10 mouse cellular contexts compared by ENCODE assay signal in genomic region chr2:38394977-38395868, GRCm38 (mm10). TPM values are rescaled to one million over a fixed set of nuclear protein-coding genes. Genes with fewer than 3 reads are reported as not detected.
DNase-seq lines count a peak whose midpoint lies in the region; ATAC-seq and TF ChIP-seq lines count a peak whose summit lies in the region.
"Had no signal": no experiment of that assay in that cellular context is flagged by ENCODE, and none has a peak within 500 bp of the region (broad histone marks: within the 10 kb centered on the region; RNA-seq: fewer than 3 reads in every experiment).

No protein-coding gene starts in this region.

- no peaks in the 10 kb centered on the region for H3K4me1 ChIP-seq in limb, embryonic 13.5 days
- H3K4me1 ChIP-seq in limb, embryonic 10.5 days: no peaks in the 10 kb centered on the region
- H3K4me1 ChIP-seq in forebrain, postnatal 0 days (ENCODE audit: insufficient read depth): peaks cover 9% of the 10 kb centered on the region
- H3K4me1 ChIP-seq in kidney, embryonic 15.5 days: no peaks in the 10 kb centered on the region
- H3K4me1 ChIP-seq: liver, embryonic 15.5 days had no signal

- no peak overlapping the region for H3K27ac ChIP-seq in limb, embryonic 13.5 days
- no peak overlapping the region for H3K27ac ChIP-seq in limb, embryonic 10.5 days
- 0 out of 2 replicates have a peak overlapping the region, but pooled peaks have one; percentile 29 for H3K27ac ChIP-seq in forebrain, postnatal 0 days (ENCODE audit: low read depth, low read length)
- H3K27ac ChIP-seq in kidney, embryonic 15.5 days: no peak overlapping the region
- H3K27ac ChIP-seq: liver, embryonic 15.5 days had no signal

- H3K4me3 ChIP-seq in limb, embryonic 13.5 days: no peak overlapping the region
- no peak overlapping the region for H3K4me3 ChIP-seq in limb, embryonic 10.5 days
- no peak overlapping the region for H3K4me3 ChIP-seq in forebrain, postnatal 0 days (ENCODE audit: low read depth, low read length)
- no peak overlapping the region for H3K4me3 ChIP-seq in kidney, embryonic 15.5 days (replicated peaks)
- H3K4me3 ChIP-seq: liver, embryonic 15.5 days had no signal

- no peaks in the 10 kb centered on the region for H3K9me3 ChIP-seq in limb, embryonic 13.5 days
- no peaks in the 10 kb centered on the region for H3K9me3 ChIP-seq in limb, embryonic 10.5 days (replicated peaks)
- no peaks in the 10 kb centered on the region for H3K9me3 ChIP-seq in forebrain, postnatal 0 days (ENCODE audit: low read length)
- no peaks in the 10 kb centered on the region for H3K9me3 ChIP-seq in kidney, embryonic 15.5 days (replicated peaks)
- H3K9me3 ChIP-seq: liver, embryonic 15.5 days had no signal

- TF ChIP-seq CTCF in forebrain, postnatal 0 days (IDR thresholded peaks at IDR 0.05; ENCODE audit: low read depth): no peak

- intact Hi-C loops in left cerebral cortex, postnatal 4 days (cut with DNase I): no loop called here

- ATAC-seq in limb, embryonic 13.5 days (ENCODE audit: low FRiP score, low read depth): peak; percentile 62; the same call in 1 of the 2 replicates
- peak; percentile 86 for ATAC-seq in forebrain, postnatal 0 days
- ATAC-seq in megakaryocyte, adult 5-6 weeks (ENCODE audit: poor library complexity, severe bottlenecking): no peak
- no peak for ATAC-seq in kidney, embryonic 15.5 days (replicated peaks; ENCODE audit: low FRiP score)
- ATAC-seq: intestine, embryonic 16.5 days had no signal

- H3K36me3 ChIP-seq in limb, embryonic 13.5 days: no peaks in the 10 kb centered on the region
- H3K36me3 ChIP-seq in limb, embryonic 10.5 days: no peaks in the 10 kb centered on the region
- H3K36me3 ChIP-seq in forebrain, postnatal 0 days (ENCODE audit: insufficient read depth): no peaks in the 10 kb centered on the region
- H3K36me3 ChIP-seq in kidney, embryonic 15.5 days: no peaks in the 10 kb centered on the region
- H3K36me3 ChIP-seq: liver, embryonic 15.5 days had no signal

- 65% methylated on average over 17 of the region's 17 CpGs for WGBS in limb, embryonic 13.5 days
- 83% methylated on average over 17 of the region's 17 CpGs for WGBS in limb, embryonic 10.5 days
- WGBS in forebrain, postnatal 0 days: 33% methylated on average over 17 of the region's 17 CpGs
- WGBS in kidney, embryonic 15.5 days: 69% methylated on average over 17 of the region's 17 CpGs

- H3K9ac ChIP-seq in limb, embryonic 13.5 days: no peak overlapping the region
- no peak overlapping the region for H3K9ac ChIP-seq in forebrain, postnatal 0 days
- H3K9ac ChIP-seq in kidney, embryonic 15.5 days: no peak overlapping the region
- H3K9ac ChIP-seq: liver, embryonic 15.5 days had no signal

- no peak overlapping the region for H3K4me2 ChIP-seq in limb, embryonic 13.5 days (replicated peaks)
- no peak overlapping the region for H3K4me2 ChIP-seq in forebrain, postnatal 0 days (ENCODE audit: low read depth)
- no peak overlapping the region for H3K4me2 ChIP-seq in kidney, embryonic 15.5 days
- H3K4me2 ChIP-seq: liver, embryonic 15.5 days had no signal

- H3K27me3 ChIP-seq in limb, embryonic 13.5 days: 0 out of 2 replicates have a peak, but pooled peaks cover 3% of the 10 kb centered on the region
- no peaks in the 10 kb centered on the region for H3K27me3 ChIP-seq in limb, embryonic 10.5 days (ENCODE audit: low read depth, poor library complexity, severe bottlenecking)
- H3K27me3 ChIP-seq in forebrain, postnatal 0 days (ENCODE audit: insufficient read depth, low read length): no peaks in the 10 kb centered on the region
- H3K27me3 ChIP-seq in kidney, embryonic 15.5 days: no peaks in the 10 kb centered on the region

- no peak for DNase-seq in limb, embryonic 10.5 days (ENCODE audit: low spot score)
- DNase-seq in forebrain, postnatal 0 days: peak; percentile 80
- peak; percentile 66 for DNase-seq in left cerebral cortex, postnatal 4 days
- DNase-seq in right cerebral cortex, postnatal 25 days: peak; percentile 34
- DNase-seq in embryo, embryonic 11 days: no peak

RNA-seq across cellular contexts. Expression of gene Lhx2, which starts 56.1 kb away (rescaled TPM):
- 15.4 and 17.4 TPM in 2 replicates for polyA plus RNA-seq in limb, embryonic 13.5 days (2015; fragmentation: Nextera tagmentation; extraction: Ambion mirVana)
- polyA plus RNA-seq in limb, embryonic 10.5 days (2016; fragmentation: Nextera tagmentation; extraction: Ambion mirVana): 33.7 and 48.4 TPM in 2 replicates
- total RNA-seq in forebrain, postnatal 0 days (2014; rRNA removed): 82.8 and 87.6 TPM in 2 replicates
- 43.5 and 45.9 TPM in 2 replicates for polyA plus RNA-seq in forebrain, postnatal 0 days (2015; fragmentation: Nextera tagmentation; extraction: Ambion mirVana)
- 100 to 1,000 TPM; 110 to 128 TPM for total RNA-seq in left cerebral cortex, postnatal 4 days (2021)
- 0.18 and 1.0 TPM in 2 replicates for total RNA-seq in megakaryocyte, adult 5-6 weeks (2015)
- total RNA-seq in megakaryocyte, adult 5-6 weeks (2017): not detected in 2 replicates
- 0.10 TPM in 1 of 2 replicates, not detected in the other for polyA plus RNA-seq in kidney, embryonic 15.5 days (2015; fragmentation: Nextera tagmentation; extraction: Ambion mirVana)

Comparison
In these comparisons a context has a peak if more than half of its experiments do, and no peak if none do; other contexts are left out.
1. ATAC-seq: peak in limb, embryonic 13.5 days (single experiment) and forebrain, postnatal 0 days (single experiment); none in megakaryocyte, adult 5-6 weeks (single experiment) and kidney, embryonic 15.5 days (single experiment).
2. DNase-seq: peak in forebrain, postnatal 0 days (single experiment), left cerebral cortex, postnatal 4 days (single experiment) and right cerebral cortex, postnatal 25 days (single experiment); none in limb, embryonic 10.5 days (single experiment) and embryo, embryonic 11 days (single experiment).
3. RNA of gene Lhx2, which starts 56.1 kb away (polyA plus RNA-seq): 43.5 to 45.9 TPM in forebrain, postnatal 0 days, 33.7 to 48.4 TPM in limb, embryonic 10.5 days and 15.4 to 17.4 TPM in limb, embryonic 13.5 days; 0.10 TPM in kidney, embryonic 15.5 days; every median in the first group is over 10 times any median in the second.